Mouse (Mus musculus) adrenal gland, adult (tissue): Measurements from ENCODE around the gene 9530003J23Rik.
"Not testable (repeated sequence)": the region's sequence is repeated elsewhere in the genome, so short reads cannot be mapped to it uniquely, and the experiment has no call there.

ENCODE experiments used
- DNase-seq, 2 experiments: peaks; one replicate each; pipeline ENCODE4 v3.0.0; 2022 to 2023; ENCODE audit warnings: low spot score in 1 of 2; ENCODE audit not compliant: inconsistent age in 2 of 2

The 9530003J23Rik gene

DNA sequence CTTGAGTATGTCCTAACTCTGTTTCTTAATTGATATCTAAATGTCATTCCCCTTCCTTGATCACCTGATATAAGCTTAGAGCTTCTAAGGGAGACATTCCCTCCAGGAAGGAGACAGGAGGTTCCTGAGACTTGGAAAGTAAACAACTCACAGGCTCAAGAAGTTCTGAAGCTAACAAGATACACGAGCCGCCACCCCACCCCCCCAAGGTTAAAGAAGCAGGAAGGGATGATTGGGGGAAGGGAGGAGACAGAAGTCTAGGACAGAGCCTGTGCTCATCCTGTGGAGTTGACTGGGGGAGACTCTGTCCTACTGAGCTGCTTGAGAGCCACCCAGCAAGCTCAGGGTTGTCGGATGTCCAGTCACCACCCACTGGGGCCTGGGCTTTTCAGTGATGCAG lies 12.5 kb downstream of the 9530003J23Rik start:
- no peak for DNase-seq

DNA sequence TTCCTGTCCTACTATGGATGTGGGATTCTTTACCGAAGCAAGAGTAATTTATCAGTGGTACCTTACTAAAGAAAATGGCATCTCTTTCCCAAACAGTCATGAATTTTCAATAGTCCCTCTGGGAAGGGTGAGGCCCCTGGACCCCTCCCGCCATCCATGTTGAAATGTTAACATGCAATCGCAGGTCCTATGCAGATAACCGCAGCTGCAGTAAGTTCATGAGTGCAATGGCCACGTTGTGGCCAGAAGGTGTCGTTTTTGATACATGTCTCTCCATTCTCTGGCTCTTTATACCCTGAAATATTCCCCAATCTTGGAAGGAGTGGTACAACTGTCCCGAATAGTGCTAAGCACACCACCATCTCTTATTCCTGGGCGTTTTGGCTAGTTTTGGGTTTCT lies 13.4 kb downstream of the 9530003J23Rik start:
- peak; percentile 30 to 64 for DNase-seq

DNA sequence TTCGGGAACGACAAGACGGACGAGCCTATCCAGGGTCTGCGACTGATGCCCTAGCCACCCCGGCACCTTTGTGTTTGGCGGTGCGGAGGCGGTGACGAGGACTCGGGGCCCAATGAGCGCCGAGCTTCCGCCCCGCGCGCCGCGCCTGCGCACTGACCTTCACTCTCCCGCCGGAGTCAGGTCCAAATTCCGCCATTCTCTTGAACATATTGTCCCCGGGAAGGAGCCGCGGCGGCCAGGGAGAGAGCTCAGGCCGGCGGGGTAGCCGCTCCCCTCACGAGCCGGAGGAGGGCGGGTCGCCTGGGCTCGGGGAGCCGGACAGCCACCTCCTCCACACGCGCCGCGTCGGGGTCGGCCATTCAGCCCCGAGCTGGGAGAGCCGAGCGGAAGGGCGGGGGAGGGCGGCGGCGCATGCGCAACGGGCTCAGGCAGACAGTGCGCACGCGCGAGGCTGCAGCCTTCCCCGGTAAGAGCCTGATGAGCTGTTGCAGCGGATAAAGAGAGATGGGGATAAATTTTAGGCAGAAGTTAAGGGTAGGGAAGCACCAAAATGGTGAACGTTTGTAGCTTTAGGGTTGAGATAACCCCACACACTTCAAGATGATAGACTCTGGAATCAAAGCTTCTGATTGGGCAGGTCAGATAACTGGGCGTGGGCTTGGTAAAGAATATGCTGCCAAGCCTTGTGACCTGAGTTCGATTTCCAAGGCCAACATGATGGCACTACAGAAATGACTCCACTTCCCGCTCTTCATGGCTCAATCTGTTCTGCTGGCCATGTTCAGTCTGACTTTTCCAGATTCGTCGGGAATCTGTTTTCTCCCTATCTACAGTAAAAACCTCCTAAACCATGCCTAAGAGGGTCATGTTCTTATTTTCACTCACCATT lies 14.2 kb downstream of the 9530003J23Rik start, which contains the start of gene Yeats4:
TSS of gene Yeats4 (minus strand) at position 406 of the 889 bp plus-strand sequence.
- peak; percentile 97 to 100 for DNase-seq

DNA sequence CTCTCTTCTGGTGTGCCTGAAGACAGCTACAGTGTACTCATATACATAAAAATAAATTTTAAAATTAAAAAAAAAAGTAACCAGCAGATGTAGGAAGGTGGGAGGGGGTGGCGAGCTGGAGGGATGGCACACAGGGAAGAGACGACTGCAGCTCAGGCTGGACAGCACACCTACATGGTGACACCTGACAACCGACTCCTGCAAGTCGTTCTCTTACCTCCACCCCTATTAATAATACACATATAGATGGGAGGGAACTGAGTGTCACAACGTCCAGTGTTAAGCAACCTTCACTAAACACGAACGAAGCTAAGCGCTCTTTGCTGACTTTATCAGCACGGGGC lies 14.8 kb downstream of the 9530003J23Rik start:
- DNase-seq = no peak

- no peak for DNase-seq
Observed at GRCm38 (mm10) chr10:117222821-117223220, 15.7 kb downstream of the 9530003J23Rik start.

DNA sequence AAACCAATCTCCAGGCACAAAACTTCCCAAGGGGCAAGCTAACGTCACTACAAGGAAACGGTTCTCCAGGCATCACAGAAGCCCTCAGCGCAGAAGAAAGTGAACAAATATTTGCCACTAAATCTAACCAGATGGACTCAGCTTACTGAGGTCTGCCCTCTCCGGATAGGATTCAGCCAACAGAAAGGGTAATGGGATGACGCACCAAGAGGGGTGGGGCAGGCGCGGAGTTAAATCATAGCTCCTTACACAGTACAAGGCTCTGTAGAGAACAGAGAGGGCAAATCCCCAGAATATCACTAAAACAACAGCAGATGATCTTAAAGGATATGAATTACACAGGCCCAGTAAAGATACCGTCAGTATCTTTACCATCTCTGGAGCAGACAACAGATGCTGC lies 20.2 kb downstream of the 9530003J23Rik start:
- no peak for DNase-seq

GRCm38 (mm10) chr10:117217246-117217840 lies 21.2 kb downstream of the 9530003J23Rik start:
- DNase-seq = peak; percentile 57 to 87

DNA sequence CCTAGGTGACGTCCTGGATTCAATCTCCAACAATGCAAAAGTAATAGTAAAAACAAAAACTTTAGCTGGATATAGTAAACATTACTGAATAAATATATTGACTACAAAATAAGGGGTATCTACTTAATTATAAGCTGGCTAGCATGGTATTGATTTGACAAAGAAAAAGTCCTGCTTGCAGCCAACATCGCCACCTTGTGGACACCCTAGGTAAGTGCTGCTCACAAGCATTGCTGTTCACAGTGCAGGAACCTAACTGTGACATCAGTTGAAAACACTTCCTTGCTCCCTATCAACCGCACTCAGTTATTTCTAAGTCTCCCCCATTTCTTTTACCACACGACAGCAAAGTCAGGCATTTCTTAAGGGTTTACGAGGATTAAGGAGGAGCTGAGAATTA lies 21.7 kb downstream of the 9530003J23Rik start:
- DNase-seq = peak in 1 of 2 experiments; percentile 63

- DNase-seq = no peak
Observed at GRCm38 (mm10) chr10:117216132-117216495, 22.4 kb downstream of the 9530003J23Rik start.

DNA sequence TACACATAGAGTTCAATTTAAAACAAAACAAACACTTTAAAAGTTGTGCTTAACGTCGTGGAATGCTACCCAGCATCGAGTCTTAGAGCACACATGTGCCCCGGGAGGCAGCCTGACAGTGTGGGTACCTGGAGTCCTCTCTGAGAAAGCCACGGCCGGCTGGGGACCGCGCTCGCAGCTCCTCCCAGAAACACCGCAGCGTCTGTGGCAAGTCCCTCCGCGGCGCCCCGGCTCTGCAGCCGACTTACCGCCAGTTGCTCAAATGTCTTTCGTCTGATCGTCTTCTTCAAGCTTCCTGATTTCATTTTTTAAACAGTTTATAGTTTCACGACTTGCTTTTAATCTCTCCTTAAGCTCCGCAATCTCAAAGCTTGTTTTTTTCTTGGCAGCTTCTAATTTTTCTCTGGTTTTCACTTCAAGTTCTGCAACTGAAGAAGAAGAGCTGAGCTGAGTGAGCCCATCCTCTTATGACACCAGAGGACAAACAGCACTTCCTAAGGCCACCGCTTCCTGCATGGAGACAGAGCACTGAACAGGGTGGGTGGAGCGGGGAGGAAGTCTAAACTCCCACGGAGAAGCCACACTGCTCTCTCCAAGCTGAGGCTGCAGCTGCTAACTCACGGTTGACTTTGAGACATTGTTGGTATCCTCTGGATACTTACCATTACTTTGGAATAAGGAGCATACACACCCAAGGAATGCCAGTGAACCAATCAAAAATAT lies 22.9 kb downstream of the 9530003J23Rik start:
- no peak for DNase-seq

DNA sequence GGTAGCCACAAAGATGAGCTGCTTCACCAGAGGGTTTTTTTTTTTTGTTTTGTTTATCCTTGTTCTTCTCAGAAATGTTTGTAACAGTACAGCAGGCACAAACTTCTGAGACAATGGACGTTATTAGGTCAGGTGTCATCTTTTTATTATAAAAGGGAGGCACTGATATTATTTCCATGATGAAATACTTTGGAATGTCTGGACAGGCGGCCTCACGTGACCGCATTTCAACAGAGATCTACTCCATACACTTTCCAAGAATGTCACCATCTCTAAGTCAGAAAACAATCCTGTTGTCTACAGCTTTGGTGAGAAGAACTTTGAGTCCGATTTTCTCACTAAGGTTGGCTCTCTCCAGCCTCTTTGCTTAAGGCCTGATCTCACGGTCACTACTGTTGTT lies 27.5 kb downstream of the 9530003J23Rik start:
- DNase-seq = no peak

- peak; percentile 31 to 85 for DNase-seq
Observed at GRCm38 (mm10) chr10:117209469-117209938, 29.0 kb downstream of the 9530003J23Rik start.

DNA sequence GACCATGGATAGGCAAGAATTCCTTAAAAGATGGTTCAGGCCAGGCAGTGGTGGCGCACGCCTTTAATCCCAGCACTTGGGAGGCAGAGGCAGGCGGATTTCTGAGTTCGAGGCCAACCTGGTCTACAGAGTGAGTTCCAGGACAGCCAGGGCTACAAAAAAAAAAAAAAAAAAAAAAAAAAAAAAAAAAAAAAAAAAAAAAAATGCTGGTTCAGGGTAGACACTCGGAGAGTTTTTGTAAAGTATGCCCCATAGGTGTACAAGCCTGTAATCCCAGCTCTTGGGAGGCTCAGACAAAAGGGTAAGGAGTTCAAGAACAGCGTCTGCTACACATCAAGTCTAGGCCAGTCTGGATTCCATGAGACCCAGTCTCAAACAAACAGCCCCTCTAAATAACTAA lies 29.7 kb downstream of the 9530003J23Rik start:
- DNase-seq = not testable (repeated sequence)

GRCm38 (mm10) chr10:117208221-117208620 lies 30.3 kb downstream of the 9530003J23Rik start:
- no peak for DNase-seq

DNA sequence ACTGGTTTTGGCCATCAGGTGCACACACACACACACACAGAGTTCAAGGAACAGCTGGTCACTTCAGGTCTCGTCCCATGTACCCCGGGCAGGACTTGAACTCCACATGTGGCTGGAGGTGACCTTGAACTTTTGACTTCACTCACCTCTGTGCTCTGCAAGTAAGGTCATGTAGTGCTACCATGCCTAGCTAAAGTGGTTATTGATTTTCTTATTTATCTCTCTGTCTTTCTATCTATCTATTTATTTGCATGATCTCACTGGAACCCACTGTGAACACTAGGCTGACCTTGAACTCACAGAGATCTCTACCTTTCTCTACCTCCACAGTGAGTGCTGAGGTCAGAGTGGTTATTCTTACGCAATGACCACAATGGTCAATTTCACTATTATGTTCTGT lies 32.4 kb downstream of the 9530003J23Rik start:
- DNase-seq = no peak

- peak in 1 of 2 experiments; percentile 47 for DNase-seq
Observed at GRCm38 (mm10) chr10:117203558-117203981, 34.9 kb downstream of the 9530003J23Rik start.

DNA sequence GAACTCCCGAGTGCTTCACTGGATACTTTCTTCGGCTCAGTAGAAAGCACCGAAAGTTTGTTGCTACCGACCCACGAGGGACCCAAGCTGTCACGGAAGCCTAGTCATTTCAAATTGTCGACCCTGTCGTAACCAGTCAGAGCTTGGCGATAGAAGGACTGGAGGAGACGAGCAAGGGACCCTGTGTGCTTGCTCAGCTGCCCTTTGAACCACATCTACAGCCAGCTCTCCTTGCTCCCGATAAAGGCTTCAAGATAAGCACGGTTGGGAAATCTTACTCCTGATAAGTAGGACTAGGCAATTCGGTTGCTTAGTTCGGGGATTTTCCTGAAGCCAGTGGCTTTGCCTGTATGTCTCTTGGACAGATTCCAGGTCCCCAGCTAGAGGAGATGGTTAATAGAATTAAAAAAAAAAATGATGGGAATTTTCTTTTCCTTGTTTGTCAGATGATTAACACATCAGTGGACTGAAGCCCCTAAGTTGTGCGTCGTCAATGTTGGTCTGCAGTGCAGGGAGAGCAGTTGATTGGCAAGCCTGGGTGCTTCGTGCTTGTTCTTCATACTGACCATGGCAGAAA lies 35.4 kb downstream of the 9530003J23Rik start:
- DNase-seq = peak in 1 of 2 experiments; percentile 36

DNA sequence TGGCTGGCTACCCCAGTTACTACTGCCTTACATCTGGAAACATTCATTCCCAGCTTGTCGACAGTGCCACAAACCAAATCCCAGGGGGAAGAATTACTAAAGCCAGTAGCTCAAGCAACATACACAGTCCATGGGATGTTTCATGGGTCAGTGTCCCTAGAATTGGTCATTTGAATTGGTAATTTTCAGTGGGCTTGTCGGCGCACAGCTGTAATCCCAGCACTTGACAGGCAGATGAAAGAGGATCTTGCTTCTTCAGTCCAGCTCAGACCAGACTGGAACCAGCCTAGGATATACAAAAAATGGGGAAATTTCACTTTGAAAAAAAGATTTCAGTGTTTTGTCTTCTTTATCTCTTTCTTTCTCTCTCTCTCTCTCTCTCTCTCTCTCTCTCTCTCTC lies 38.8 kb downstream of the 9530003J23Rik start:
- DNase-seq = no peak

DNA sequence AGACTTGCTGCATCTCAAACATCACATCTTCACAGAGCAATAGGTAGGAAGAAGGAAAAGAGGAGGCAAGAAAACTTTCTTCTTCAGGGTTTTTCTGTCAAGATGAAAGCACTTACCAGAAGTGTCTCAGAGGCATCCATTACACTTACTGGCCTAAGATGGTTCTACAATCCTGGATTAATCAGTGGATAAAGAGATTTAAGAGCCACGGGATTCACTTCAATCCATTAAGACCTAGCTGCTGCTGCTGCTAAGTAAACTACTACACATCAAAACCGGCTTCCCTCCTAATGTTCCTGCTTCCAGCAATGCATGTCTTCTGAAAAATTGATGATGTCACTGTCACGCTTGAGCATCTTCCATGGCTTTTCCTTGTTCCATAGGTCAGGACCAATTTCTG lies 41.8 kb downstream of the 9530003J23Rik start:
- DNase-seq = no peak

- DNase-seq = no peak
Observed at GRCm38 (mm10) chr10:117195748-117196147, 42.8 kb downstream of the 9530003J23Rik start.

DNA sequence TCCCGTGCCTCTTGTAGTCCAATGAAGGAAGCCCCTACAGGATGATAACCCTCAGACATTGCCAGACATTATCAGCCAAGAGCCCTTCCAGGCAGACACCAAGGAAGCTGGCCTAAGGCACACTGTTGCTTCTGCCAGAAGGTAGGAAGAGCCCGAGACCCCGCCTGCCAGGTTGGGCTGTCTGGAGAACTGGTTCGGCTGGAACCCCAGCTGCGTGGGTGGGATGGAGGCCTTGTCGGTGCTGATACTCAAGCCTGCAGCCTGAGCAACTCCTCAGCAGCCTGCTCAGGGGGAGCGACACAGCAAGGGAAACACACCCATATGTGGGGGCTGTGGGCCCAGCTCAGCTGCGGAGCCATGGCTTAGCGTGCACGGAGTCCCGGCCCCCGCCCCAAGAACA lies 43.5 kb downstream of the 9530003J23Rik start:
- DNase-seq = no peak
